Mouse (Mus musculus): ENCODE data around the gene Gm20716.

DNA sequence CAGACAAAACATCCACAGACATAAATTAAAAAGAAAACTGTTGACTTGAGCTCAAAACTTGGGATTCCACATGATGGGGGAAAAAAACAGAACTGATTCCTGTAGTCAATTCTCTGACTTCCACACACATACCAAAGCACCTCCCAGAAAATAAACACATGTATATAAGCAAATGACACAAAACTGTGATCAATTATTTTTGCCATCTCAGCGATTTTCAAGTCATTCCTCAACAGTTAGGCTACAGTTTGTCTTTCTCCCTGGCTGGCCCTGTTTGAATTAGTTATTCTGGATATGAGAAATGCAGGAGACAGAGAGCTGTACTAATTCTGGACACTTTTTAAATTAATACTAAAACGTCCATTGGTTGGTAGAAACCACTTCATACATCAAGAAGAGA, 36.5 kb downstream of the Gm20716 start:
- no peak for TF ChIP-seq POLR2A (IDR thresholded peaks at IDR 0.05; ENCODE audit: insufficient read depth, low read depth, low read length)
- no peak for TF ChIP-seq CTCF (IDR thresholded peaks at IDR 0.05; ENCODE audit: insufficient read depth, low read depth, low read length)

Data from olfactory bulb, adult 2 months (tissue).